11 mouse cellular contexts compared by ENCODE assay signal in genomic region chrX:157377456-157377855, GRCm38 (mm10).
"Had no signal": no experiment of that assay in that cellular context is flagged by ENCODE, and none has a peak within 500 bp of the region (broad histone marks: within the 10 kb centered on the region; RNA-seq: fewer than 3 reads in every experiment).

No protein-coding gene starts in this region.

- DNase-seq: left cerebral cortex, postnatal 4 days; liver; liver, embryonic 13.5 days; liver, postnatal 0 days; lung, adult 18-20 months; lung, adult 2 months; lung, embryonic 14.5 days; lung, postnatal 10 days; lung, postnatal 36 days; lung, postnatal 4 days; midbrain, embryonic 14.5 days had no signal
